Mouse (Mus musculus) thymus, adult 2 months (tissue): ENCODE measurements at regions not wholly inside any gene's neighbourhood (a gene's known extent, or its start where the extent isn't known, plus 50 kb on each side); places are given as distances from the start of the nearest gene placed in this dataset.

Source experiments
- DNase-seq: peaks from one replicate; pipeline ENCODE4 v3.0.0; 2021
- H3K27ac ChIP-seq: fragments of 200-500 bp; 2 replicates; pipeline ENCODE4 v1.5.1; 2012; ENCODE audit warnings: low read length, control low read depth; ENCODE audit not compliant: control insufficient read depth, insufficient read depth
- H3K27me3 ChIP-seq: fragments of 200-500 bp; 2 replicates; pipeline ENCODE4 v1.6.1; 2012; ENCODE audit warnings: mild to moderate bottlenecking, low read length, moderate library complexity, mixed read lengths; ENCODE audit not compliant: control insufficient read depth, insufficient read depth
- H3K36me3 ChIP-seq: fragments of 200-500 bp; 2 replicates; pipeline ENCODE4 v1.6.1; 2012; ENCODE audit warnings: mild to moderate bottlenecking, low read length, moderate library complexity; ENCODE audit not compliant: control insufficient read depth, insufficient read depth
- H3K4me1 ChIP-seq: fragments of 200-500 bp; replicated peaks from 2 replicates; pipeline ENCODE4 v1.6.1; 2012; ENCODE audit warnings: low read length; ENCODE audit not compliant: control insufficient read depth, insufficient read depth
- H3K4me3 ChIP-seq: fragments of 200-500 bp; 2 replicates; pipeline ENCODE4 v1.5.1; 2012; ENCODE audit warnings: mild to moderate bottlenecking, low read length, control low read depth, moderate library complexity; ENCODE audit not compliant: control insufficient read depth, insufficient read depth
- CTCF ChIP-seq: fragments of 200-500 bp; IDR thresholded peaks from 2 replicates; pipeline ENCODE4 v1.5.1; 2012; ENCODE audit warnings: mild to moderate bottlenecking, control low read depth, low read length, moderate library complexity, borderline replicate concordance; ENCODE audit not compliant: control insufficient read depth, poor library complexity, insufficient read depth; ENCODE audit errors: extremely low read depth
- POLR2A ChIP-seq: fragments of 200-500 bp; IDR thresholded peaks from 2 replicates; pipeline ENCODE4 v1.6.1; 2012; ENCODE audit warnings: mild to moderate bottlenecking, low read length, control low read depth, moderate library complexity; ENCODE audit not compliant: control insufficient read depth, poor library complexity, insufficient read depth; ENCODE audit errors: extremely low read depth
- WGBS: fragments of 180-500 bp; shearing (Covaris S2); methylation state at CpG from one replicate; pipeline ENCODE4 v1.1.7; 2018; 5-methylcytosine and 5-hydroxymethylcytosine counted together

DNA sequence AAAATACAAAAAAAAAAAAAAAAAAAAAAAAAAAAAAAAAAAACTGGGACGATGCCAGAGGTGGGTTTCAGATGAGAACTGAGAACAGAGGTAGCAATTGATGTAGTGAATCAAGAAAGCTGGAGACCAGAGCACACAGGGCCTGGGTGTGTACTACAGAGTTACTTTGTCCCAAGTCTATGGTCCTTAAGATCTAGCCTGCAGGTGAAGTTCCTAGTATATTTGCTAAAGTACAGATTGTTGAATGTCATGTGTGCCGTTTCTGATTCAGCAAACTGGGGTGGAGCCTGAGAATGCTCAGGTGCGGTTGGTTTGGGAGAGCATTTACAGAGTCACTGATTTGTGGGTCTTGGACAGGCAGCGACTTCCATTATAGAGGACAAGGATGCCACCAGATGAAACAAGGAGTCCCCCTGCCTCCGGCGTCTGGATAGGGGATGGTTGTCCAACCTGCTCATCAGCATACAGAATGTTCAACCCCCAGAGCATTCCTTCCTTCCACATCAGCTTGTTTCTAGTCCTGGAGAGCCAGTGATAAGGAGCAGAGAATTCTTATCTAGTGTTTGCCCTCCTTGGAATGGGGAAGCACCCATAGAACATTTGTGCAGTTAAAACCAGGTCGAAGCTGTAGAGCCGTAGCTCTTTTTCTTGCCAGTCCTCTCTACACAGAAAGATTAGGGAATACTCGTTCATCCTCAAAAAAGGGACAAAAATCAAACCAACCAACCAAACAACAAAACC lies 122.5 kb upstream of the Ttc29 start:
- Histone ChIP-seq H3K36me3 (no peaks in the 10 kb centered on the region), H3K4me1 (no peaks in the 10 kb centered on the region), H3K4me3 (no peak overlapping the region), H3K27ac (no peak overlapping the region), H3K27me3 (no peaks in the 10 kb centered on the region)
- WGBS: 89% methylated on average over 9 of the region's 9 CpGs
- TF ChIP-seq POLR2A (no peak), CTCF (no peak)
- no peak for DNase-seq

DNA sequence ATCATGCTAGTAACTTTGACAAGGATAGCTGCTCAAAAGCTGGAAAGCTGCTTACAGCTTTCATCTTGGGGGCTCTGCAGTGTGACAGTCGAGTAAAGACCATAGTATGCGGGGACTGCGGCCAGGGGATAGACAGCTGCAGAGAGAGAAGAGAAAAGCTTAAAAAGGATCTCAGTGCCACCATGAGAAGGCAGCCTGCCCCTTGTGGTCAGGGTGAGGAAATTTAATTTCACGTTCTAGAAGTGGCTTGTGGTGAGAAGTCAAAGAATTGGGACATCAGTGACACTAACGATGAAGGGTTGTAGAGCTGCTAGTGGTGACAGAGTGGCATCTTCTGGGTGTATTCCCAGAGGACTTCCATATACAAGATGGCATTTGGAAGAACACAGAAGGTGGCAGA lies 116.7 kb upstream of the Ttc29 start:
- TF ChIP-seq CTCF: no peak
- no peak for TF ChIP-seq POLR2A
- H3K36me3 ChIP-seq: no peaks in the 10 kb centered on the region
- no peaks in the 10 kb centered on the region for H3K4me1 ChIP-seq
- no peak overlapping the region for H3K27ac ChIP-seq
- 61% methylated on average over 5 of the region's 5 CpGs for WGBS
- H3K4me3 ChIP-seq: no peak overlapping the region
- H3K27me3 ChIP-seq: no peaks in the 10 kb centered on the region
- DNase-seq: no peak

DNA sequence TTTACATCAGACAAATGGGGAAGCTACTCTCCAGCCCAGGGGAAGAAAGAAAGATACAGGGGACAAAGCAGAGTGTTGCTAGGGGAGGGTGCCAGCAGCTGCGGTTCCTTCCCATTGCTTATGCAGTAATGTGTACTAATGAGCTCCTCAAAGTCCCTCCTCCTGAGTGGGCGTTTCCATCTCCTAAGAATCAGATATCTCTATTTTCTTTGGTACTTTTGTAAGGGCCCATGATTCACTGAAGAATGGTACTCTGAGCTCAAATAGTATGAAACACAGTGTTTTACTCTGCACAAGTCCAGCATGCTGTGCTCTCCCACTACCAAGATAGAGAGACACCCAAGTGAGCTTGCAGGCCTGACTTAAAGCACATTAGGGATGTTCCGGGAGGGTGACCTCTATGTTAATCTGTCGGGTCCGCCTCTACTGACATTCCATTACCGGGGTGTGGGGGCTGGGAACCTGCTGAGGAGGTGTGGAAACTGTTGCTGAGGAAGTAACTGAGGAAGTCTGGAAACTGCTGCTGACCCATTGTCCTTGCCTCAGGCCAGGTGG lies 114.8 kb upstream of the Ttc29 start:
- H3K4me3 ChIP-seq: no peak overlapping the region
- WGBS: 77% methylated on average over 6 of the region's 6 CpGs
- H3K27me3 ChIP-seq: no peaks in the 10 kb centered on the region
- DNase-seq: no peak
- H3K36me3 ChIP-seq: no peaks in the 10 kb centered on the region
- H3K4me1 ChIP-seq: no peaks in the 10 kb centered on the region
- TF ChIP-seq CTCF (no peak), POLR2A (no peak)
- H3K27ac ChIP-seq: no peak overlapping the region

DNA sequence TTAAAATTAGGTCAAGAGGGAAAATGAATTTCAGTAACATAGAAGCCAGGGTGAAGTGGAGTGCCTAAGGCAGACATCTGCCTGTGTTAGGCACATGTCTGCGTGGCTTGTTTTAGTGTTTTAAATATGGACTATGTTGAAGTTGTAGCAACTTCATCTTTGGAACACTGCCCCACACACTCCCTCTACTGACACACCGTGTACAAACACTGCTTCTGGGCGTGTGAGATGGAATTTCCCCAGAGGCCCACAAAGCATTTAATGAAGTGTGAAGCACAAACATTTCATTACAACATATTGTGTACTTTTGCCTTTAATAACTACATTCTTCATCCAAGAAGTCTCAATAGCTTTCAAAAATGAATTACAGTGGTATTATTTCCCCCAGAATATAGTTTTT lies 114.0 kb upstream of the Ttc29 start:
- WGBS: 87% methylated on average over 3 of the region's 3 CpGs
- TF ChIP-seq POLR2A: no peak
- no peak for TF ChIP-seq CTCF
- H3K27me3 ChIP-seq: no peaks in the 10 kb centered on the region
- H3K4me3 ChIP-seq: no peak overlapping the region
- no peaks in the 10 kb centered on the region for H3K36me3 ChIP-seq
- no peak overlapping the region for H3K27ac ChIP-seq
- DNase-seq: no peak
- no peaks in the 10 kb centered on the region for H3K4me1 ChIP-seq

DNA sequence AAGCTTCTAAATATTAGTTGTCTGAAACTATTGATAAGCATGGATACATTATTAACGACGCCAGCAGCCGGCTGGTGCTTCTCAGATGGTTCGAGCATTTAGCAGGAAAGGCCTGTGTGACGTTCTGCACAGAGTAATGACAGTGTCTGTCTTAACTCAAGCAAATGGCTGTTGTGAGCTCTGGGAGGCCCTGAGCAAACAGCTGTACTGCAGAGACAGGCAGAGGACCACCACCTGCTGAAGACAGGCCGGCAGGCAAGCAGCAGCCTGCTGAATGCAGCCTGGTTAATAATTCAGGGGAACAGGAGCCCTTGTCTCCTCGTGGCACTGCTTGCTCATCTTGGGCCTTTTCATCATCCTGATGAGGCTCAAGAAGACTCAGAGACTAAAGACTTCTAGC lies 105.8 kb upstream of the Ttc29 start:
- 83% methylated on average over 7 of the region's 7 CpGs for WGBS
- H3K27me3 ChIP-seq: no peaks in the 10 kb centered on the region
- no peak for DNase-seq
- TF ChIP-seq CTCF (no peak), POLR2A (no peak)
- H3K4me3 ChIP-seq: no peak overlapping the region
- no peaks in the 10 kb centered on the region for H3K4me1 ChIP-seq
- no peaks in the 10 kb centered on the region for H3K36me3 ChIP-seq
- H3K27ac ChIP-seq: no peak overlapping the region

DNA sequence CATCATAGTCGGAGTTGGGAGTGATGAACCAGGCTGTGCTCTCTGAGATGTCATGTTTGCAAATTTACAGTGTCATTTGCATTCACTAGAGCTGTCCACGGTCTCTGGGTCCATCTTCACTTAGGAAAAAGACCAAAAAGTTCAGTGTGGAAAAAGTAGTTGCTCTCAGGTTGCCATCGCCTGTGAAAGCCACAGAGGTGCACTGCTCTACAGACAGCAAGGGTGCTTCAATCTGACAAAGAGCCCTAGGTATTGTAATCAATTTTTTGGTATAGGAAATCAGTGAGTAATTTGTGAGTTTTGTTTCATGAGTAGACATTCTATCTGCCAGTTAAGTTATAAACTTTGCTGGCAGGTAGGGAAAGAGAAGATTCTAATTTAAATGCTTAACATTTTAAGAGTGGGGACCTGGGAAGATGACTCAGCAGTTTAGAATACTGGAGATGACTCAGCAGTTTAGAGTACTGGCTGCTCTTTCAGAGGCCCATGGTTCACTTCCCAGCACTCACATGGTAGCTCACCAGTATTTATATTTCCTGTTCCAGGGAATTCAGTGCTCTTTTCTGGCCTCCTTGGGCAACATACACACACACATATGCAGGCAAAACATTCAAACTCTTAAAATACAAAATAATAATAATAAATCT lies 103.0 kb upstream of the Ttc29 start:
- 87% methylated on average over 3 of the region's 3 CpGs for WGBS
- Histone ChIP-seq H3K36me3 (no peaks in the 10 kb centered on the region), H3K27me3 (no peaks in the 10 kb centered on the region), H3K27ac (no peak overlapping the region), H3K4me3 (no peak overlapping the region), H3K4me1 (no peaks in the 10 kb centered on the region)
- TF ChIP-seq CTCF: no peak
- TF ChIP-seq POLR2A: no peak
- DNase-seq: no peak
